Mouse (Mus musculus) naive thymus-derived CD4-positive, alpha-beta T cell, adult 2 months (primary cell): ENCODE data around the gene Smg6.

Source experiments
- DNase-seq: peaks from one replicate; pipeline ENCODE4 v3.0.0-alpha.2; 2011; ENCODE audit warnings: low read depth

Gene Smg6

DNA sequence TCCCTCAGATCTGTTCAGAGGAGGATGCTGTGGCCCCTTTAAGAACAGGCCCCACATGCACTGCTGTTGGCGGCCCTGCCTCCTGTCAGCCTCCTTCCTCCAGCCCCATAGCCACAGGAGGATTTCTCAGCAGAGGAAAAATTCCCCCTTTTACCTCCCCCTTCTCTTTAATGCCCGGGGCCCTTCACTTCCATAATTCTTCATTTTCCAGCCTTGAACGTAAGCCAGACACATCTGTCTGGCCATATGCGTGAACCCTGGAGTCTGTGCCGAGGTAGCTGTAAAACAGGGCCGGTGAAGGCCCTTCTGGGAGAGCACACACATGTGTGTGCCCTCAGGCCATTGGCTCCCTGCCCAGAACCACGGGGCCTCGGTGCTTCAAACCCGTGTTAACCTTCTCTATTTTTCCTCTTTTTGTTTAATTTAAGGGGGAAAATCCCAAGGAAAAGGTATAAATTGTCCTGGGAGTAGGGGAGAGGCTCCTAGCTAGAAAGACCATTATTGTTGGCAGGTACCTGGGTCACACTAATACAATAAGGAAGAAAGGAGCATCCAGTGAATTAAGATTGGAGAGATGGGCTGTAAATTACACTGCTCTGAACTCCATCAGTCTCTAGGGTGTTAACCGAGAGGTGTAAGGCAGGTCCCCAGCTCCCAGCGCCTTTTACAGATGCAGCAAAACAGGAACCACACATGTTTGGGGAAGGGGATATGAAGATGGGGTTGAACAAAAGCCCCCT is 221.7 kb downstream of the Smg6 start:
- no peak for DNase-seq

GRCm38 (mm10) chr11:75147846-75148168 is 222.2 kb downstream of the Smg6 start:
- no peak for DNase-seq

GRCm38 (mm10) chr11:75148332-75149035 is 222.9 kb downstream of the Smg6 start:
- no peak for DNase-seq

GRCm38 (mm10) chr11:75150346-75150745 is 224.7 kb downstream of the Smg6 start:
- DNase-seq = no peak

DNA sequence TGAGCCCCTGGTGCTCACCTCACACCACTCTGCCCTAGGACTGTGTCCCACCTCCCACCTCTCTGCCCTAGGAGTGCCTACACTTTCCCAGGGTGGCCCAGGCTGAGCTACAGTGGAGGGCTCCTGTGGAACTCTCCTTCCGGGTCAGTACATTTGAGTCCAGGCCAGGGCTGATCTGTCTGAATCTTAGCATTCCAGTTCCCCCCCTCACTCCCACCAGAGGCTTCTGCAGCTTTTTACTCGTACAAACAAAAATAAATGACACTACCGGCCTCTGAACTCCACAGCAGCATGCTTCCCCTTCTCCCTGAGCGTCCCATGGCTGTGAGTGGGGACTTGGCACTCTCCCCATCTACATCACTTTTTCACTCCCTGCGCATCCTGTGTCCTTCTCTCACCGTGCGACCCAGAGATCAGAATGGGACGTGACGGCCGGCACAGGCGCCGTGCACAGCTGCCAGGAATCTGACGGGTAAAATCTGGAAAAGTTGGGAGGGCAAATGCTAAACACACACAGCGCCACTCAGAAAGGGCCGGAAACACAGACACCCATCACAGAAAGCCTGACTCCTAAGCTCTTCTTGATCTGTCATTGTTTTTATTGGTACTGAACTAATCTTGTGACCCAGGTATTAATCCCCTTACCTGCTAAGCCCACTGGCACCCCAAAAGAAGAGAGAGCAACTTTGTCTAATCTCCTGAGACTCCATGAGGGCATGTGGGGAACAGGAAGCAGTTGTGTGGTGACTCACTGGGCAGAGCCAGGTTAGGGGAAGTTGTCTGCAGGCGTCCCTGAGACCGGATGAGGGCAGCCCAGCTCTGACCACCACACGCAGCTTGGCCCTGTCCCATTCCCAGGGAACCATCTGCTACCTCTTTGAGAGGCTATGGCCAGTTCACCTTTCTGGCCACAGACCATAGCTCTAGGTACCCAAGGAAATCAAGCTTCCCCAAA is 227.3 kb downstream of the Smg6 start:
- DNase-seq = no peak

- no peak for DNase-seq
Observed at GRCm38 (mm10) chr11:75154053-75154585, 228.5 kb downstream of the Smg6 start.

DNA sequence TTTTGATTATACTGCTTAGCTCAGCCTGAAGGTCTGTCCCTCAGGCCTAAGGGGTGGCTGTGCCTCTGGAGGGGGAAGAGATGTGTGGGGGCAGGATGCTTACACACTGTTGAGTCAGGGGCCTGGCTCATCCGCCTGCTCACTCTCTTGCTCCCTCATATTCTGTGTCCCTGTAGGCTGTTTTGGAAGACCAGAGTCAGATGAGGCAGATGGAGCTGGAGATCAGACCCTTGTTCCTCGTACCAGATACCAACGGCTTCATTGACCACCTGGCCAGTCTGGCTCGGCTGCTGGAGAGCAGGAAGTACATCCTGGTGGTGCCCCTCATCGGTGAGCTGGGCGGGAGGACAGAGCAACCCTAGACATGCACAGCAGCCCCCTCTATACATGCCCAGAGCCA is 230.4 kb downstream of the Smg6 start:
- DNase-seq = no peak

DNA sequence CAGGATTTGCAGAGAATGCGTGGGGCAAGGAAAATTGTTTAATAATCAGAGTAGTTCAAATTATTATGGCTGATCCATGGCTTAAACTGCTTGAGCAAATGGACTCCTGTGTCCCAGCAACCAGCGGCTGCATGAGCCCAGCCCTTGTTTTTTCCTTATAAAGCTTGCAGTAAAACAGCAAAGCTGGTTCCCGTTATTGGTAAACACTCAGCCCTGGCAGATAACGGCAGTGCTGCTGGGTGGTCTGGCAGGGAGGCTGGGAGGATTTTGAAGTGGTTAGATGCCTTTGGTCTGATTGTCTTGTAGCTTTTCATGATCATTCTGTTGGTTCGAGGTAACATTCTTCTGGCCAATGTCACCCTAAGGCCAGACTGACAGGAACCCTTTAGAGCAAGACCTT is 230.8 kb downstream of the Smg6 start:
- DNase-seq = no peak

DNA sequence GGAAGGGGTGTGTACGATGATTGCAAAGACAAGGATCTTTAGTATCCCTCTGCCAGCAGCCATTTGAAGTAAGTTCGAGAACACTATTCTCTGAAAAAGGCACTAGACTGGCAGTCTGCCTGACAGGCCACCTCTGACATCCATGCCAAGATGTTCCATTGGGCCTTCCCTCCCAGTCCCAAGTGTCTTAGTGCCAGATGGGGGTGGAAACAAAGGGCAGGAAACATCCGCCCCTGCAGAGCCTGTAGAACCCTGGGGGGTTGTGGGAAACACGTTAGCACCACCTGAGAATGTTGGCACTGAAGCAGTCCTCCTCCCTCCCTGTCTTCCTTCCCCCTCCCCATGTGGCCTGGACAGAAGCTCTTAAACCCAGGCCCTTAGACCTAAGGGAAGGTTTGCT is 231.4 kb downstream of the Smg6 start:
- DNase-seq = no peak

DNA sequence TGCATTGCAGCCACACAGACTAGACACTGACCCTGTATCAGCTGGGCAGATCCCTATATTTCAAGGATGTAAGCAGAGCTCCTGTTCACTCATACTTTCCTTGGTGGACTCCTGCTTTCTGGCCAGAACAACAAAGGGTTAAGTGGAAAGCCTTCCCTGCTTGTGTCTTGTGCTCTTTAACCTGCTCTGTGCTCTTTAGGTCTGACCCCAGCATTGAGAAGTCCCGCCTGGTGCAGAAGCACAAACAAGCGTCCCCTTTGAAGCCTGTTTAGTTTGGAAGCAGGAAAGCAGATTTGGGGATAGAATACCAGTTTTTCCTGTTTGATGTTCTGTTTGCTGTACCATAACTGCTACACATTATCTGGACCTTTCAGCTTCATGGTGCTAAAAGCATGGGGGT is 232.3 kb downstream of the Smg6 start:
- no peak for DNase-seq

DNA sequence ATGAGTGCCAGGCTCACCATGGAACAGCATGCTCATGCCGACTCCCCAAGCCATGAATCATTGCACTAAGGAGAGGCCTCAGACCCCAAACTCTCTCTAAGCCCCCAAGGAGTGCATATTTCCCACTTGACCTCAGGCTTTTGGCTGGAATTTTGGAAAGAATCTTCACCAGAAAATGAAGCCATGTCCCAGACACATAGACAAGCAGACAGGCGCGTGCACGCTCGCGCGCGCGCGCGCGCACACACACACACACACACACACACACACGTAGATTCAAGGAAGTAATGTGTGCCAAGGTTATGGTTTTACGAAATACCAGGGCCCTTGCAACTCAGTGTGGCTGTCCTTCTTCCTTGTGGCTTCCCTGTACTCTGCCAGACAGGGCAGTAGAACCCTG is 232.8 kb downstream of the Smg6 start:
- DNase-seq = no peak

- no peak for DNase-seq
Observed at GRCm38 (mm10) chr11:75159564-75159963, 233.9 kb downstream of the Smg6 start.

DNA sequence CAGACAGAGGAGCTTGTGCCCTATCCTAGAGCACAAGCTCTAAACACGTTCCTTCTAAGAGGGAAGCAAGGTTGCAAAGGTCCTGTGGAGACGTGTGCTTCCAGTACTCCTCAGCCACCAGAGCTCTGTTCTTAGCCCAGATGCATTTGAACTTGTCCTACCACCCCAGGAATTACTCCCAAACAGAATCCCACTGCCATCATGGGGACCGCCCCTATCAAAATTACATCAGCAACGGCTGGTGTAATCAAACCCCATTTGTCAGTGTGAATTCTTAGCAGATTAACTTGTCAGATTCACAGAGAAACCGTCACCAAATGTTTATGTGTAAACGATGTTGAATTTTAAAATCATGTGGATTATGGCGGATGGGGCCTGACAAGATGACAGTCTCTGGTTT is 235.3 kb downstream of the Smg6 start:
- no peak for DNase-seq

DNA sequence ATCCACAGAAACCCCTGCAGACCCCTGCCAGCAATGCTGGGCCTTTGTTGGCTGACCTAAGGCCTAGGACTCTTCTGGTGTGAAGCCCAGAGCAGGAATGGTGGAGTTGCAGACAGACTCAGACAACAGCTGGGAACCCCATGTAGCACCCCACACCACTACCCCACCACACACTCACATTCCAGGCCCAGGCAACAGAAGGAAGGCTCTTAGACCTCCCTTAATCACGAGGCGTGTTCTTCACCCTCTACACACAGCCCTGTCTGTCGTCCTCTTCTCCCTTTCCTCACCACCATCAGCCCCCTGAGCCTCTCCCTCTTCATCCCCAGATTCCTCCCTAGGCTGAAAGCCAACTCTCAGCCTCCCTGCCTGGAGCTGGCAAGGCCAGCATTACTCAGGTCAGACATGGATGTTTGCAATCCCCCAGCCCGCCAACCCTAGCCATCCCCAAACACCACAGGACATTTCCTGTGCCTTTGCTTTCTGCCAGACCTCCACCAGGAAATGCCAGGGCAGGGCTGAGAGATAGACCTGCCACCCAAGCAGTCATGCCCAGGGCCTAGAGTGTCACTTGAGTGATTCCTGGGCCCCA is 235.9 kb downstream of the Smg6 start:
- DNase-seq = no peak

- no peak for DNase-seq
Observed at GRCm38 (mm10) chr11:75162591-75163080, 237.0 kb downstream of the Smg6 start.

DNA sequence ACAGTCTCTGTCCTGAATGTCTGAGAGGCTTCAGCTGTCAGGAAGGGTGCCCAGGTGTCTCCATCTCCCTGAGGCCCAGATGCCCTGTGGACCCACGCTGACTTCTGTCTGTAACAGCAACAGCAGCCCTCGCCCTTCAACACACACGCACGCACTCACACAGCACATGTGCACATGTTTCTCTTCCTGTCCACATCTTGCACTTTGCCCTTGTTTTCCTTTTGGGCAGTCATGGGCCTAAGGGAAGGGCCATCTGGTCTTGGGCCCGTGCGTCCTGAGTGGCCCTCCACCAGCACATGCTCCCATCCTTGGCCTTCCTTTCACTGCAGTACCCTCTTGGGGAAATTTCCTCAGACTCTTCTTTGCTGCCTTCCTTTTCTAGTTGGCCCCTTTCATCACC is 237.8 kb downstream of the Smg6 start:
- DNase-seq = no peak

GRCm38 (mm10) chr11:75164051-75164450 is 238.4 kb downstream of the Smg6 start:
- no peak for DNase-seq

GRCm38 (mm10) chr11:75164750-75165149 is 239.1 kb downstream of the Smg6 start:
- no peak for DNase-seq

GRCm38 (mm10) chr11:75165441-75166192 is 240.0 kb downstream of the Smg6 start:
- peak; percentile 90 for DNase-seq

- no peak for DNase-seq
Observed at GRCm38 (mm10) chr11:75166193-75166842, 240.7 kb downstream of the Smg6 start.
